Mouse (Mus musculus) cerebellum, postnatal 10 days (tissue): ENCODE data around the gene Hnrnpab.
A peak's percentile ranks its signal among the peaks of the same experiment; 100 is the strongest.

Source experiments
- DNase-seq, 2 experiments: peaks; one replicate each; pipeline ENCODE4 v3.0.0; 2021; ENCODE audit warnings: mixed read lengths in 2 of 2

Gene Hnrnpab

GRCm38 (mm10) chr11:51606447-51607095 lies at the start of gene Hnrnpab:
Hnrnpab (minus strand) TSS chr11:51606847.
- peak; percentile 98 to 99 for DNase-seq

GRCm38 (mm10) chr11:51654891-51655290 lies 48.2 kb upstream of the Hnrnpab start:
- DNase-seq = no peak

- no peak for DNase-seq
These were observed 47.1 kb upstream of the Hnrnpab start for GRCm38 (mm10) chr11:51653736-51654135.

- DNase-seq = no peak
These were observed 46.3 kb upstream of the Hnrnpab start for GRCm38 (mm10) chr11:51652889-51653418.

- peak; percentile 74 to 76 for DNase-seq
These were observed 44.3 kb upstream of the Hnrnpab start, which contains the start of the genes N4bp3 and D930048N14Rik for GRCm38 (mm10) chr11:51650691-51651515. N4bp3 (minus strand) TSS chr11:51650842. D930048N14Rik (plus strand) TSS chr11:51650954.

GRCm38 (mm10) chr11:51650261-51650660 lies 43.6 kb upstream of the Hnrnpab start:
- peak in 1 of 2 experiments; percentile 48 for DNase-seq

- peak; percentile 21 to 26 for DNase-seq
These were observed 43.2 kb upstream of the Hnrnpab start for GRCm38 (mm10) chr11:51649889-51650199.

- DNase-seq = peak; percentile 34 to 47
These were observed 42.7 kb upstream of the Hnrnpab start for GRCm38 (mm10) chr11:51649111-51649888.

- DNase-seq = peak; percentile 43 to 45
These were observed 41.9 kb upstream of the Hnrnpab start for GRCm38 (mm10) chr11:51648566-51648965.

GRCm38 (mm10) chr11:51646751-51647667 lies 40.4 kb upstream of the Hnrnpab start:
- DNase-seq = peak; percentile 16 to 25

- peak in 1 of 2 experiments; percentile 66 for DNase-seq
These were observed 39.6 kb upstream of the Hnrnpab start for GRCm38 (mm10) chr11:51646245-51646644.

GRCm38 (mm10) chr11:51645293-51645692 lies 38.6 kb upstream of the Hnrnpab start:
- peak; percentile 87 to 93 for DNase-seq

- DNase-seq = no peak
These were observed 37.6 kb upstream of the Hnrnpab start for GRCm38 (mm10) chr11:51644217-51644616.

- peak; percentile 76 to 88 for DNase-seq
These were observed 37.1 kb upstream of the Hnrnpab start for GRCm38 (mm10) chr11:51643761-51644160.

GRCm38 (mm10) chr11:51643202-51643601 lies 36.6 kb upstream of the Hnrnpab start:
- peak in 1 of 2 experiments; percentile 38 for DNase-seq

- peak; percentile 57 to 67 for DNase-seq
These were observed 34.1 kb upstream of the Hnrnpab start for GRCm38 (mm10) chr11:51640748-51641147.

GRCm38 (mm10) chr11:51638497-51638896 lies 31.9 kb upstream of the Hnrnpab start:
- no peak for DNase-seq

GRCm38 (mm10) chr11:51637971-51638414 lies 31.3 kb upstream of the Hnrnpab start:
- peak in 1 of 2 experiments; percentile 42 for DNase-seq

- DNase-seq = peak; percentile 75 to 78
These were observed 29.7 kb upstream of the Hnrnpab start for GRCm38 (mm10) chr11:51636323-51636684.

GRCm38 (mm10) chr11:51635525-51636322 lies 29.1 kb upstream of the Hnrnpab start, which contains the start of gene Rmnd5b:
Rmnd5b (minus strand) TSS chr11:51635896.
- DNase-seq = peak; percentile 92 to 94

GRCm38 (mm10) chr11:51635127-51635524 lies 28.5 kb upstream of the Hnrnpab start:
- DNase-seq = no peak
